Mouse (Mus musculus) common myeloid progenitor, adult 5-6 weeks (primary cell): ENCODE data around the gene Grip1. TPM values are rescaled to one million over a fixed set of nuclear protein-coding genes. Genes with fewer than 3 reads are reported as not detected.

Experiments
- ATAC-seq: replicated peaks from 2 replicates; pipeline ENCODE4 v1.8.0; 2016; ENCODE audit warnings: low read depth, mild to moderate bottlenecking, moderate TSS enrichment, inconsistent platforms; ENCODE audit not compliant: poor library complexity, severe bottlenecking
- total RNA-seq: library from RNA; stranded (forward); fragments of 200-1000, 187-1606 nt; gene quantifications from 2 replicates; pipeline ENCODE4 v1.2.3, GENCODE M21; 2017

The Grip1 gene
- total RNA-seq, 1 experiment from 2014 or later: not detected

GRCm38 (mm10) chr10:119640534-119640933, 186.9 kb downstream of the Grip1 start:
- no peak for ATAC-seq

GRCm38 (mm10) chr10:119641011-119641410, 187.4 kb downstream of the Grip1 start:
- no peak for ATAC-seq

GRCm38 (mm10) chr10:119644289-119644688, 190.7 kb downstream of the Grip1 start:
- no peak for ATAC-seq

GRCm38 (mm10) chr10:119646500-119647439, 193.1 kb downstream of the Grip1 start:
- ATAC-seq: peak; percentile 65; the same call in 1 of the 2 replicates

- no peak for ATAC-seq
These were observed 207.2 kb downstream of the Grip1 start for GRCm38 (mm10) chr10:119660677-119661353.

- no peak for ATAC-seq
These were observed 210.0 kb downstream of the Grip1 start for GRCm38 (mm10) chr10:119663586-119663985.

GRCm38 (mm10) chr10:119666386-119666785, 212.8 kb downstream of the Grip1 start:
- no peak for ATAC-seq

GRCm38 (mm10) chr10:119670456-119670855, 216.8 kb downstream of the Grip1 start:
- no peak for ATAC-seq

GRCm38 (mm10) chr10:119684377-119684826, 230.8 kb downstream of the Grip1 start:
- ATAC-seq: no peak

- ATAC-seq: no peak
These were observed 237.9 kb downstream of the Grip1 start for GRCm38 (mm10) chr10:119691358-119692083.

- no peak for ATAC-seq
These were observed 238.8 kb downstream of the Grip1 start for GRCm38 (mm10) chr10:119692284-119692890.

- no peak for ATAC-seq
These were observed 239.8 kb downstream of the Grip1 start for GRCm38 (mm10) chr10:119693400-119693799.

GRCm38 (mm10) chr10:119697257-119697798, 243.7 kb downstream of the Grip1 start:
- no peak for ATAC-seq

GRCm38 (mm10) chr10:119705348-119705747, 251.7 kb downstream of the Grip1 start:
- 0 out of 2 replicates have a peak, but pooled peaks have one; percentile 54 for ATAC-seq

- no peak for ATAC-seq
These were observed 252.7 kb downstream of the Grip1 start for GRCm38 (mm10) chr10:119706281-119706680.

- ATAC-seq: no peak
These were observed 253.4 kb downstream of the Grip1 start for GRCm38 (mm10) chr10:119706983-119707382.

GRCm38 (mm10) chr10:119721887-119722286, 268.3 kb downstream of the Grip1 start:
- no peak for ATAC-seq

GRCm38 (mm10) chr10:119722471-119722870, 268.8 kb downstream of the Grip1 start:
- no peak for ATAC-seq

- ATAC-seq: no peak
These were observed 270.0 kb downstream of the Grip1 start for GRCm38 (mm10) chr10:119723671-119724070.

- ATAC-seq: no peak
These were observed 271.7 kb downstream of the Grip1 start for GRCm38 (mm10) chr10:119725363-119725762.
